In the genomic region with DNA sequence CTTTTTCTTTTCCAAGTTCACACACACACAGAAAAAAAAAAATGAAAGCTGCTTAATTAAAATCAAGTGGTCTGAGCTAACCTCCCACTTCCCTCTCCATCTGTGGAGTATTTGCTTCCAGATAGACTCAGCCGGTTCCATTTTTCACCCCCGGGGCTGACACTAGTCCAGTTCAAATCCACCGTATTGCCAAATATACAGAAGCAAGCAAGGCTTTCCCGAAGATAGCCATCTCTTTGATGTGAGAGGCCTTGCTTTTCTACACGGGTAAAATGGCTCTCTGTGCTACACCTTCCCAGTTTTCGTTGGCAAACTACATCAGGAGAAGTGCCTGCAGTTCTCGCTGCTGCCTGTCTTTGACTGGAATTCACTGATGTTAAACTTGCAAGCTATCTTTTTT, we compare ENCODE assay signal across 18 mouse cellular contexts.
DNase-seq lines count a peak whose midpoint lies in the region; ATAC-seq and TF ChIP-seq lines count a peak whose summit lies in the region.
"Had no signal": no experiment of that assay in that cellular context is flagged by ENCODE, and none has a peak within 500 bp of the region (broad histone marks: within the 10 kb centered on the region; RNA-seq: fewer than 3 reads in every experiment).

No protein-coding gene starts in this region.

- DNase-seq in heart, postnatal 10 days = peak; percentile 20
- DNase-seq in lung, postnatal 0 days (ENCODE audit: low spot score) = peak; percentile 30
- DNase-seq in lung, postnatal 14 days = no peak
- peak; percentile 95 for DNase-seq in cerebellum, adult 9-10 months
- DNase-seq in fat pad, adult 2 months (ENCODE audit: extremely low read depth, low read depth, low spot score) = peak; percentile 16
- DNase-seq in limb, embryonic 10.5 days (ENCODE audit: low spot score) = no peak
- DNase-seq: B cell, adult 2 months; gastrocnemius, postnatal 14 days; kidney, adult 11 months; kidney, postnatal 14 days; liver, embryonic 13.5 days; retina, postnatal 1 day had no signal

- H3K4me2 ChIP-seq in heart, embryonic 11.5 days = no peak overlapping the region
- H3K4me2 ChIP-seq in lung, postnatal 0 days (replicated peaks; ENCODE audit: low read depth, low read length) = no peak overlapping the region
- H3K4me2 ChIP-seq in kidney, embryonic 14.5 days (replicated peaks; ENCODE audit: low read depth, low read length) = no peak overlapping the region
- H3K4me2 ChIP-seq: heart, embryonic 12.5 days; liver, embryonic 13.5 days had no signal

- peaks cover 15% of the 10 kb centered on the region; the same call in 1 of the 2 replicates for H3K4me1 ChIP-seq in heart, embryonic 11.5 days (ENCODE audit: control insufficient read depth, insufficient read depth, low read length)
- H3K4me1 ChIP-seq in lung, postnatal 0 days (ENCODE audit: insufficient read depth, low read depth, low read length) = no peaks in the 10 kb centered on the region
- H3K4me1 ChIP-seq in limb, embryonic 10.5 days = peaks cover 12% of the 10 kb centered on the region
- H3K4me1 ChIP-seq in kidney, embryonic 14.5 days (ENCODE audit: control insufficient read depth, insufficient read depth, low read length) = peaks cover 5% of the 10 kb centered on the region; the same call in 1 of the 2 replicates
- H3K4me1 ChIP-seq: hindbrain, embryonic 10.5 days; liver, embryonic 13.5 days; megakaryocyte, embryonic 14.5 days had no signal

- no peak for TF ChIP-seq EP300 in lung, postnatal 0 days (IDR thresholded peaks at IDR 0.05)

- TF ChIP-seq CTCF in lung, postnatal 0 days (IDR thresholded peaks at IDR 0.05) = no peak

- no peak overlapping the region for H3K4me3 ChIP-seq in heart, embryonic 11.5 days (ENCODE audit: low read depth, low read length)
- no peak overlapping the region for H3K4me3 ChIP-seq in lung, postnatal 0 days (ENCODE audit: low read depth, low read length)
- no peak overlapping the region for H3K4me3 ChIP-seq in limb, embryonic 10.5 days
- H3K4me3 ChIP-seq in kidney, embryonic 14.5 days (ENCODE audit: low read length) = no peak overlapping the region
- H3K4me3 ChIP-seq: forebrain, embryonic 10.5 days; heart, embryonic 12.5 days; hindbrain, embryonic 10.5 days; liver, embryonic 13.5 days; megakaryocyte, embryonic 14.5 days had no signal

- H3K27ac ChIP-seq in heart, embryonic 11.5 days (ENCODE audit: low read depth, low read length) = no peak overlapping the region
- H3K27ac ChIP-seq in lung, postnatal 0 days (ENCODE audit: low read length) = no peak overlapping the region
- no peak overlapping the region for H3K27ac ChIP-seq in limb, embryonic 10.5 days
- H3K27ac ChIP-seq in kidney, embryonic 14.5 days (ENCODE audit: low read depth, low read length) = no peak overlapping the region
- H3K27ac ChIP-seq: forebrain, embryonic 10.5 days; hindbrain, embryonic 10.5 days; liver, embryonic 13.5 days had no signal

- H3K9me3 ChIP-seq in heart, embryonic 11.5 days (replicated peaks; ENCODE audit: control insufficient read depth, low read length) = no peaks in the 10 kb centered on the region
- no peaks in the 10 kb centered on the region for H3K9me3 ChIP-seq in lung, postnatal 0 days (ENCODE audit: low read length)
- no peaks in the 10 kb centered on the region for H3K9me3 ChIP-seq in limb, embryonic 10.5 days (replicated peaks)
- H3K9me3 ChIP-seq in kidney, embryonic 14.5 days (ENCODE audit: control insufficient read depth, low read length) = no peaks in the 10 kb centered on the region
- H3K9me3 ChIP-seq: forebrain, embryonic 10.5 days; hindbrain, embryonic 10.5 days; liver, embryonic 13.5 days had no signal

- intact Hi-C loops in heart, postnatal 10 days (cut with DNase I) = loop anchor here (10.0 kb wide), 1 partner anchor 304 kb away; no protein-coding TSS in a partner anchor

- no peak for ATAC-seq in heart, embryonic 11.5 days (replicated peaks; ENCODE audit: insufficient number of reproducible peaks, low FRiP score, low TSS enrichment)
- peak; percentile 38; the same call in 1 of the 2 replicates for ATAC-seq in lung, postnatal 0 days
- ATAC-seq in kidney, embryonic 14.5 days (ENCODE audit: low FRiP score, low TSS enrichment) = no peak

- H3K27me3 ChIP-seq in heart, embryonic 11.5 days (ENCODE audit: control insufficient read depth, insufficient read depth, low read length) = no peaks in the 10 kb centered on the region
- H3K27me3 ChIP-seq in lung, postnatal 0 days (replicated peaks; ENCODE audit: insufficient read depth, low read length) = no peaks in the 10 kb centered on the region
- no peaks in the 10 kb centered on the region for H3K27me3 ChIP-seq in limb, embryonic 10.5 days (ENCODE audit: low read depth, poor library complexity, severe bottlenecking)
- no peaks in the 10 kb centered on the region for H3K27me3 ChIP-seq in kidney, embryonic 14.5 days (ENCODE audit: control insufficient read depth, insufficient read depth, low read length)
- H3K27me3 ChIP-seq: heart, embryonic 12.5 days; liver, embryonic 13.5 days; megakaryocyte, embryonic 14.5 days had no signal

- no peaks in the 10 kb centered on the region for H3K36me3 ChIP-seq in heart, embryonic 11.5 days (ENCODE audit: control insufficient read depth, insufficient read depth, low read length)
- H3K36me3 ChIP-seq in lung, postnatal 0 days (ENCODE audit: insufficient read depth, low read length) = no peaks in the 10 kb centered on the region
- H3K36me3 ChIP-seq in limb, embryonic 10.5 days = no peaks in the 10 kb centered on the region
- H3K36me3 ChIP-seq in kidney, embryonic 14.5 days (ENCODE audit: control insufficient read depth, insufficient read depth, low read length) = no peaks in the 10 kb centered on the region
- H3K36me3 ChIP-seq: forebrain, embryonic 10.5 days; heart, embryonic 12.5 days; hindbrain, embryonic 10.5 days; liver, embryonic 13.5 days had no signal

- 52% methylated on average over 7 of the region's 7 CpGs for WGBS in heart, embryonic 11.5 days (ENCODE audit: insufficient replicate concordance)
- 12% methylated on average over 7 of the region's 7 CpGs for WGBS in lung, postnatal 0 days
- WGBS in limb, embryonic 10.5 days = 65% methylated on average over 7 of the region's 7 CpGs
- 45% methylated on average over 7 of the region's 7 CpGs for WGBS in kidney, embryonic 14.5 days

- H3K9ac ChIP-seq in heart, embryonic 11.5 days (ENCODE audit: low read depth, low read length) = no peak overlapping the region
- H3K9ac ChIP-seq in lung, postnatal 0 days (replicated peaks; ENCODE audit: low read depth) = no peak overlapping the region
- H3K9ac ChIP-seq in kidney, embryonic 14.5 days (ENCODE audit: low read depth, low read length) = no peak overlapping the region
- H3K9ac ChIP-seq: heart, embryonic 12.5 days; liver, embryonic 13.5 days had no signal

Comparison
In these comparisons a context has a peak if more than half of its experiments do, and no peak if none do; other contexts are left out.
1. DNase-seq: peak in heart, postnatal 10 days (2 of 2), lung, postnatal 0 days (single experiment), cerebellum, adult 9-10 months (single experiment) and fat pad, adult 2 months (single experiment); none in lung, postnatal 14 days (single experiment) and limb, embryonic 10.5 days (single experiment).